Mouse (Mus musculus) midbrain, embryonic 11.5 days (tissue): ENCODE measurements around the gene Egr2. TPM values are rescaled to one million over a fixed set of nuclear protein-coding genes. Genes with fewer than 3 reads are reported as not detected.

ENCODE experiments used
- ATAC-seq: fragments of 200-750 bp; cut with Nextera tagmentation; 2 replicates; pipeline ENCODE4 v1.8.0; 2017; ENCODE audit warnings: moderate TSS enrichment, moderate library complexity; ENCODE audit not compliant: low FRiP score
- DNase-seq: peaks from one replicate; pipeline ENCODE4 v3.0.0; 2015; ENCODE audit warnings: low spot score; ENCODE audit errors: missing footprints
- H3K27ac ChIP-seq: fragments of 300-500 bp; sonication (generic); 2 replicates; pipeline ENCODE4 v1.5.1; 2014; ENCODE audit warnings: low read depth, low read length
- H3K27me3 ChIP-seq: fragments of 300-500 bp; sonication (generic); 2 replicates; pipeline ENCODE4 v1.6.1; 2014; ENCODE audit warnings: mild to moderate bottlenecking, low read length, moderate library complexity, mixed read lengths; ENCODE audit not compliant: control insufficient read depth, insufficient read depth
- H3K36me3 ChIP-seq: fragments of 300-500 bp; sonication (generic); 2 replicates; pipeline ENCODE4 v1.6.1; 2014; ENCODE audit warnings: mild to moderate bottlenecking, low read length, moderate library complexity, mixed read lengths; ENCODE audit not compliant: control insufficient read depth, insufficient read depth
- H3K4me1 ChIP-seq: fragments of 300-500 bp; sonication (generic); 2 replicates; pipeline ENCODE4 v1.6.1; 2014; ENCODE audit warnings: low read length; ENCODE audit not compliant: control insufficient read depth, insufficient read depth
- H3K4me2 ChIP-seq: fragments of 300-500 bp; sonication (generic); 2 replicates; pipeline ENCODE4 v1.6.1; 2014; ENCODE audit warnings: mild to moderate bottlenecking, moderate library complexity
- H3K4me3 ChIP-seq: fragments of 300-500 bp; sonication (generic); 2 replicates; pipeline ENCODE4 v1.5.1; 2014; ENCODE audit warnings: low read depth, low read length
- H3K9ac ChIP-seq: fragments of 300-500 bp; sonication (generic); 2 replicates; pipeline ENCODE4 v1.6.1; 2014; ENCODE audit warnings: low read length
- H3K9me3 ChIP-seq: fragments of 300-500 bp; sonication (generic); 2 replicates; pipeline ENCODE4 v1.6.1; 2016; ENCODE audit warnings: low read length; ENCODE audit not compliant: control insufficient read depth
- WGBS: fragments of 180-500 bp; shearing (Covaris S2); extraction: QIAGEN DNeasy Blood & Tissue Kit; methylation state at CpG from one replicate; pipeline ENCODE4 v1.1.7; 2014; 5-methylcytosine and 5-hydroxymethylcytosine counted together
- polyA plus RNA-seq: library from polyadenylated mRNA; unstranded; fragments of >200 nt; fragmentation: Nextera tagmentation; extraction: Ambion mirVana; gene quantifications from 2 replicates; pipeline ENCODE4 v1.2.1, GENCODE M21; 2014

Egr2 gene
- polyA plus RNA-seq: 0.06 TPM in 1 of 2 replicates, not detected in the other

- DNase-seq: peak; percentile 84
- no peaks in the 10 kb centered on the region for H3K9me3 ChIP-seq
- no peaks in the 10 kb centered on the region for H3K36me3 ChIP-seq
- no peak for ATAC-seq
- H3K4me3 ChIP-seq: peak within 1 kb of the TSS; percentile 60
- peak within 1 kb of the TSS; percentile 93 for H3K4me2 ChIP-seq
- H3K4me1 ChIP-seq: peaks cover 19% of the 10 kb centered on the region
- under 1% methylated on average over 37 of the region's 37 CpGs for WGBS
- H3K27me3 ChIP-seq: peaks cover 60% of the 10 kb centered on the region
- no peak within 1 kb of the TSS for H3K27ac ChIP-seq
- H3K9ac ChIP-seq: peak within 1 kb of the TSS; percentile 57; the same call in 1 of the 2 replicates
Measured at GRCm38 (mm10) chr10:67535256-67535655, at the start of gene Egr2. Egr2 (plus strand) TSS chr10:67535475.

- Histone ChIP-seq H3K4me1 (no peaks in the 10 kb centered on the region), H3K9ac (no peak overlapping the region), H3K4me3 (no peak overlapping the region), H3K4me2 (no peak overlapping the region), H3K36me3 (no peaks in the 10 kb centered on the region), H3K27me3 (no peaks in the 10 kb centered on the region), H3K27ac (no peak overlapping the region), H3K9me3 (no peaks in the 10 kb centered on the region; the same call in 1 of the 2 replicates)
- no peak for ATAC-seq
- DNase-seq: no peak
- 95% methylated on average over 7 of the region's 7 CpGs for WGBS
Measured at GRCm38 (mm10) chr10:67487496-67487895, 47.8 kb upstream of the Egr2 start.

- H3K4me2 ChIP-seq: no peak overlapping the region
Measured at GRCm38 (mm10) chr10:67489836-67490235, 45.4 kb upstream of the Egr2 start.

GRCm38 (mm10) chr10:67490632-67491031 is 44.6 kb upstream of the Egr2 start:
- Histone ChIP-seq H3K27ac (no peak overlapping the region), H3K9me3 (no peaks in the 10 kb centered on the region), H3K4me2 (no peak overlapping the region), H3K4me1 (no peaks in the 10 kb centered on the region), H3K27me3 (no peaks in the 10 kb centered on the region), H3K9ac (no peak overlapping the region), H3K4me3 (no peak overlapping the region), H3K36me3 (no peaks in the 10 kb centered on the region)
- DNase-seq (no peak), ATAC-seq (no peak)
- WGBS: 82% methylated on average over 5 of the region's 5 CpGs

More at GRCm38 (mm10) chr10:67489836-67490235, 45.4 kb upstream of the Egr2 start:
- Histone ChIP-seq H3K27ac (no peak overlapping the region), H3K36me3 (no peaks in the 10 kb centered on the region), H3K27me3 (no peaks in the 10 kb centered on the region), H3K9me3 (no peaks in the 10 kb centered on the region; the same call in 1 of the 2 replicates), H3K4me1 (no peaks in the 10 kb centered on the region), H3K4me3 (no peak overlapping the region), H3K9ac (no peak overlapping the region)
- DNase-seq (no peak), ATAC-seq (no peak)
- WGBS: 93% methylated on average over 6 of the region's 6 CpGs

GRCm38 (mm10) chr10:67492161-67492571 is 43.1 kb upstream of the Egr2 start:
- H3K4me2 ChIP-seq: no peak overlapping the region
- DNase-seq (no peak), ATAC-seq (no peak)
- no peaks in the 10 kb centered on the region for H3K27me3 ChIP-seq
- no peak overlapping the region for H3K9ac ChIP-seq
- no peaks in the 10 kb centered on the region for H3K4me1 ChIP-seq
- no peak overlapping the region for H3K27ac ChIP-seq
- no peak overlapping the region for H3K4me3 ChIP-seq
- H3K36me3 ChIP-seq: no peaks in the 10 kb centered on the region
- H3K9me3 ChIP-seq: no peaks in the 10 kb centered on the region
- WGBS: 82% methylated on average over 11 of the region's 11 CpGs

GRCm38 (mm10) chr10:67493556-67493955 is 41.7 kb upstream of the Egr2 start:
- DNase-seq (no peak), ATAC-seq (no peak)
- H3K9ac ChIP-seq: no peak overlapping the region
- no peak overlapping the region for H3K27ac ChIP-seq
- H3K4me1 ChIP-seq: no peaks in the 10 kb centered on the region
- H3K36me3 ChIP-seq: no peaks in the 10 kb centered on the region
- H3K4me2 ChIP-seq: no peak overlapping the region
- no peaks in the 10 kb centered on the region for H3K27me3 ChIP-seq
- no peaks in the 10 kb centered on the region for H3K9me3 ChIP-seq
- H3K4me3 ChIP-seq: no peak overlapping the region
- 82% methylated on average over 8 of the region's 8 CpGs for WGBS

GRCm38 (mm10) chr10:67497144-67497892 is 38.0 kb upstream of the Egr2 start:
- H3K9me3 ChIP-seq: no peaks in the 10 kb centered on the region
- DNase-seq (no peak), ATAC-seq (no peak)
- H3K4me1 ChIP-seq: no peaks in the 10 kb centered on the region
- 90% methylated on average over 15 of the region's 15 CpGs for WGBS
- no peaks in the 10 kb centered on the region for H3K27me3 ChIP-seq
- H3K36me3 ChIP-seq: no peaks in the 10 kb centered on the region
- no peak overlapping the region for H3K27ac ChIP-seq
- H3K4me2 ChIP-seq: no peak overlapping the region
- no peak overlapping the region for H3K4me3 ChIP-seq
- no peak overlapping the region for H3K9ac ChIP-seq

- H3K27ac ChIP-seq: no peak overlapping the region
- H3K9me3 ChIP-seq: no peaks in the 10 kb centered on the region
- DNase-seq (no peak), ATAC-seq (no peak)
- H3K4me2 ChIP-seq: no peak overlapping the region
- H3K27me3 ChIP-seq: no peaks in the 10 kb centered on the region
- no peaks in the 10 kb centered on the region for H3K4me1 ChIP-seq
- H3K36me3 ChIP-seq: no peaks in the 10 kb centered on the region
- WGBS: 89% methylated on average over 9 of the region's 9 CpGs
- no peak overlapping the region for H3K9ac ChIP-seq
- H3K4me3 ChIP-seq: no peak overlapping the region
Measured at GRCm38 (mm10) chr10:67497951-67498350, 37.3 kb upstream of the Egr2 start.

GRCm38 (mm10) chr10:67503320-67503995 is 31.8 kb upstream of the Egr2 start:
- no peaks in the 10 kb centered on the region for H3K9me3 ChIP-seq
- H3K4me2 ChIP-seq: no peak overlapping the region
- no peak overlapping the region for H3K27ac ChIP-seq
- no peak overlapping the region for H3K9ac ChIP-seq
- WGBS: 75% methylated on average over 15 of the region's 15 CpGs
- ATAC-seq: no peak
- H3K36me3 ChIP-seq: no peaks in the 10 kb centered on the region
- no peak overlapping the region for H3K4me3 ChIP-seq
- DNase-seq: no peak
- no peaks in the 10 kb centered on the region for H3K4me1 ChIP-seq
- no peaks in the 10 kb centered on the region for H3K27me3 ChIP-seq
